Mouse (Mus musculus) left cerebral cortex, postnatal 25 days (tissue): Measurements from ENCODE around the gene Capn11. TPM values are rescaled to one million over a fixed set of nuclear protein-coding genes. Genes with fewer than 3 reads are reported as not detected.

Experiments used
- DNase-seq, 2 experiments: peaks; one replicate each; pipeline ENCODE4 v3.0.0; 2022; ENCODE audit warnings: low spot score in 2 of 2, mixed read lengths in 1 of 2
- intact Hi-C: fragments of 180-260 bp; cut with DNase I; formaldehyde crosslinking; loops from one replicate; pipeline ENCODE4 v1.15.1; 2025
- total RNA-seq, 2 experiments: library from RNA; stranded (reverse); gene quantifications; 2 replicates each; pipeline ENCODE4 v1.2.3; 2021

Gene Capn11
- total RNA-seq, 2 experiments from 2014 or later, result 0.18 to 0.21 TPM

GRCm38 (mm10) chr17:45685171-45686092 is 26.3 kb upstream of the Capn11 start:
- intact Hi-C loops, result no loop called here
- DNase-seq, result peak; percentile 48 to 57

- intact Hi-C loops, result loop anchor here (5.0 kb wide), 1 partner anchor 348 kb away; the partner anchor contains the start of gene Vegfa
Observed at GRCm38 (mm10) chr17:45684667-45685131, 25.6 kb upstream of the Capn11 start.

GRCm38 (mm10) chr17:45682843-45683242 is 23.7 kb upstream of the Capn11 start:
- intact Hi-C loops, result loop anchor here (5.0 kb wide), 1 partner anchor 349 kb away; the partner anchor contains the start of gene Vegfa
- no peak for DNase-seq

More at GRCm38 (mm10) chr17:45684667-45685131, 25.6 kb upstream of the Capn11 start:
- no peak for DNase-seq

- peak in 1 of 2 experiments; percentile 24 for DNase-seq
- intact Hi-C loops, result loop anchor here (5.0 kb wide), 1 partner anchor 351 kb away; the partner anchor contains the start of gene Vegfa
Observed at GRCm38 (mm10) chr17:45681588-45681987, 22.5 kb upstream of the Capn11 start.

GRCm38 (mm10) chr17:45680391-45680980 is 21.4 kb upstream of the Capn11 start:
- intact Hi-C loops, result loop anchor here (5.0 kb wide), 1 partner anchor 352 kb away; the partner anchor contains the start of gene Vegfa
- peak; percentile 68 to 90 for DNase-seq

- peak in 1 of 2 experiments; percentile 43 for DNase-seq
- intact Hi-C loops, result loop anchor here (2.0 kb wide), 1 partner anchor 41 kb away; no protein-coding TSS in a partner anchor
Observed at GRCm38 (mm10) chr17:45678106-45678505, 19.0 kb upstream of the Capn11 start.

- DNase-seq, result no peak
- intact Hi-C loops, result no loop called here
Observed at GRCm38 (mm10) chr17:45672598-45672997, 13.5 kb upstream of the Capn11 start.

GRCm38 (mm10) chr17:45671821-45672220 is 12.7 kb upstream of the Capn11 start:
- intact Hi-C loops, result no loop called here
- DNase-seq, result no peak

GRCm38 (mm10) chr17:45667986-45668385 is 8.9 kb upstream of the Capn11 start:
- DNase-seq, result no peak
- intact Hi-C loops, result no loop called here

GRCm38 (mm10) chr17:45667481-45667880 is 8.4 kb upstream of the Capn11 start:
- intact Hi-C loops, result no loop called here
- no peak for DNase-seq

- DNase-seq, result no peak
- intact Hi-C loops, result no loop called here
Observed at GRCm38 (mm10) chr17:45666091-45666490, 7.0 kb upstream of the Capn11 start.

- DNase-seq, result no peak
- intact Hi-C loops, result no loop called here
Observed at GRCm38 (mm10) chr17:45664608-45665007, 5.5 kb upstream of the Capn11 start.

- DNase-seq, result peak; percentile 77 to 79
- intact Hi-C loops, result loop anchor here (2.0 kb wide), 1 partner anchor 55 kb away; no protein-coding TSS in a partner anchor
Observed at GRCm38 (mm10) chr17:45663106-45663919, 4.2 kb upstream of the Capn11 start.

- DNase-seq, result peak in 1 of 2 experiments; percentile 13
- intact Hi-C loops, result no loop called here
Observed at GRCm38 (mm10) chr17:45655820-45656219, 3.3 kb downstream of the Capn11 start.

- no peak for DNase-seq
- intact Hi-C loops, result no loop called here
Observed at GRCm38 (mm10) chr17:45653233-45653632, 5.9 kb downstream of the Capn11 start.

- intact Hi-C loops, result loop anchor here (5.0 kb wide), 1 partner anchor 167 kb away; the partner anchor contains the start of gene Spats1
- no peak for DNase-seq
Observed at GRCm38 (mm10) chr17:45644185-45644584, 14.9 kb downstream of the Capn11 start.

- intact Hi-C loops, result loop anchor here (2.0 to 5.0 kb wide), 2 partner anchors 60 to 165 kb away; partner anchors contain the start of gene Spats1
- peak; percentile 61 to 64 for DNase-seq
Observed at GRCm38 (mm10) chr17:45642701-45643100, 16.4 kb downstream of the Capn11 start.

- intact Hi-C loops, result loop anchor here (2.0 to 5.0 kb wide), 2 partner anchors 59 to 165 kb away; partner anchors contain the start of gene Spats1
- DNase-seq, result no peak
Observed at GRCm38 (mm10) chr17:45641981-45642380, 17.1 kb downstream of the Capn11 start.
